Mouse (Mus musculus): ENCODE data around the gene Dffb.
"Not testable (repeated sequence)": the region's sequence is repeated elsewhere in the genome, so short reads cannot be mapped to it uniquely, and the experiment has no call there.

DNA sequence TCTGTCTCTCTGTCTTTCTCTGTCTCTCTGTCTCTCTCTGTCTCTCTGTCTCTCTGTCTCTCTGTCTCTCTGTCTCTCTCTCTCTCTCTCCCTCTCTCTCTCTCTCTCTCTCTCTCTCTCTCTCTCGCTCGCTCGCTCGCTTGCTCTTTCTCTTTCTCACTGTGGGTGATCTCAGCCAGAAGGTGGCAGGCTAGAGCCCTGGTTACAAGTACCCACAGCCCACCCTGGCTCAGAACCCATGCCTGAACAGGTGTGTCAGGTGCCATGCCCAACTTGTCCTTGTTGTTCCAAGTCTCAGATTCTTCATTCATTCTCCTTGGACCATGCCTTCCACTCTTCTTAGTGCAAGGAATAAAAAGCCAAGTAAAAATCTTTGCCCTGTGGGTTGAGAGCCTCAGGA lies 52.8 kb downstream of the Dffb start:
- not testable (repeated sequence) for TF ChIP-seq CTCF (IDR thresholded peaks at IDR 0.05; ENCODE audit: insufficient read depth, low read length); POLR2A (IDR thresholded peaks at IDR 0.05; ENCODE audit: borderline replicate concordance, extremely low read depth, low read depth, low read length)
